Mouse (Mus musculus): ENCODE data around the gene Gm20604. TPM values are rescaled to one million over a fixed set of nuclear protein-coding genes. Genes with fewer than 3 reads are reported as not detected.

The Gm20604 gene
- total and polyA plus RNA-seq, 2 experiments from 2014 or later, result 11.2 to 12.1 TPM

- H3K4me1 ChIP-seq (ENCODE audit: control insufficient read depth, insufficient read depth), result peaks cover 13% of the 10 kb centered on the region
- no peak overlapping the region for H3K4me3 ChIP-seq (ENCODE audit: low read depth, low read length)
- peaks cover 7% of the 10 kb centered on the region; the same call in 1 of the 2 replicates for H3K36me3 ChIP-seq (replicated peaks; ENCODE audit: control insufficient read depth, insufficient read depth, low read length)
- H3K9me3 ChIP-seq (replicated peaks; ENCODE audit: control insufficient read depth, low read length), result no peaks in the 10 kb centered on the region
- WGBS, result 63% methylated on average over 7 of the region's 7 CpGs
- H3K4me2 ChIP-seq (ENCODE audit: low read depth, low read length), result no peak overlapping the region
- TF ChIP-seq CTCF (IDR thresholded peaks at IDR 0.05; ENCODE audit: low read depth) (no peak), EP300 (IDR thresholded peaks at IDR 0.05; ENCODE audit: low read depth) (no peak)
- no peaks in the 10 kb centered on the region for H3K27me3 ChIP-seq (ENCODE audit: control insufficient read depth, insufficient read depth, low read length)
- no peak for DNase-seq (ENCODE audit: low spot score)
- no peak overlapping the region for H3K9ac ChIP-seq (replicated peaks; ENCODE audit: low read depth, low read length)
- no peak overlapping the region for H3K27ac ChIP-seq (ENCODE audit: low read depth)
- no peak for ATAC-seq (ENCODE audit: insufficient read depth, low read depth)
These were observed 16.4 kb downstream of the Gm20604 start for GRCm38 (mm10) chr12:102742056-102742455.

GRCm38 (mm10) chr12:102740285-102740684 is 18.2 kb downstream of the Gm20604 start:
- no peak overlapping the region for H3K9ac ChIP-seq (replicated peaks; ENCODE audit: low read depth, low read length)
- TF ChIP-seq CTCF (IDR thresholded peaks at IDR 0.05; ENCODE audit: low read depth), result peak; percentile 54
- TF ChIP-seq EP300 (IDR thresholded peaks at IDR 0.05; ENCODE audit: low read depth), result no peak
- H3K4me2 ChIP-seq (ENCODE audit: low read depth, low read length), result no peak overlapping the region
- DNase-seq (ENCODE audit: low spot score) (peak; percentile 28), ATAC-seq (ENCODE audit: insufficient read depth, low read depth) (no peak)
- 61% methylated on average over 3 of the region's 3 CpGs for WGBS
- no peaks in the 10 kb centered on the region for H3K27me3 ChIP-seq (ENCODE audit: control insufficient read depth, insufficient read depth, low read length)
- H3K4me3 ChIP-seq (ENCODE audit: low read depth, low read length), result no peak overlapping the region
- H3K4me1 ChIP-seq (ENCODE audit: control insufficient read depth, insufficient read depth), result peaks cover 13% of the 10 kb centered on the region
- H3K9me3 ChIP-seq (replicated peaks; ENCODE audit: control insufficient read depth, low read length), result no peaks in the 10 kb centered on the region
- H3K27ac ChIP-seq (ENCODE audit: low read depth), result no peak overlapping the region
- no peaks in the 10 kb centered on the region for H3K36me3 ChIP-seq (replicated peaks; ENCODE audit: control insufficient read depth, insufficient read depth, low read length)

GRCm38 (mm10) chr12:102739096-102739495 is 19.4 kb downstream of the Gm20604 start:
- Histone ChIP-seq H3K27ac (ENCODE audit: low read depth) (no peak overlapping the region), H3K9ac (replicated peaks; ENCODE audit: low read depth, low read length) (no peak overlapping the region), H3K4me3 (ENCODE audit: low read depth, low read length) (no peak overlapping the region), H3K9me3 (replicated peaks; ENCODE audit: control insufficient read depth, low read length) (no peaks in the 10 kb centered on the region), H3K4me1 (ENCODE audit: control insufficient read depth, insufficient read depth) (peaks cover 7% of the 10 kb centered on the region), H3K4me2 (ENCODE audit: low read depth, low read length) (no peak overlapping the region), H3K36me3 (replicated peaks; ENCODE audit: control insufficient read depth, insufficient read depth, low read length) (no peaks in the 10 kb centered on the region), H3K27me3 (ENCODE audit: control insufficient read depth, insufficient read depth, low read length) (no peaks in the 10 kb centered on the region)
- no peak for DNase-seq (ENCODE audit: low spot score)
- 39% methylated on average over 5 of the region's 5 CpGs for WGBS
- TF ChIP-seq CTCF (IDR thresholded peaks at IDR 0.05; ENCODE audit: low read depth) (no peak), EP300 (IDR thresholded peaks at IDR 0.05; ENCODE audit: low read depth) (no peak)
- no peak for ATAC-seq (ENCODE audit: insufficient read depth, low read depth)

GRCm38 (mm10) chr12:102733381-102733780 is 25.1 kb downstream of the Gm20604 start:
- Histone ChIP-seq H3K9me3 (replicated peaks; ENCODE audit: control insufficient read depth, low read length) (no peaks in the 10 kb centered on the region), H3K27ac (ENCODE audit: low read depth) (no peak overlapping the region), H3K4me1 (ENCODE audit: control insufficient read depth, insufficient read depth) (peaks cover 7% of the 10 kb centered on the region; the same call in 1 of the 2 replicates), H3K36me3 (replicated peaks; ENCODE audit: control insufficient read depth, insufficient read depth, low read length) (no peaks in the 10 kb centered on the region), H3K4me2 (ENCODE audit: low read depth, low read length) (no peak overlapping the region), H3K9ac (replicated peaks; ENCODE audit: low read depth, low read length) (no peak overlapping the region), H3K4me3 (ENCODE audit: low read depth, low read length) (no peak overlapping the region), H3K27me3 (ENCODE audit: control insufficient read depth, insufficient read depth, low read length) (no peaks in the 10 kb centered on the region)
- ATAC-seq (ENCODE audit: insufficient read depth, low read depth) (no peak), DNase-seq (ENCODE audit: low spot score) (peak; percentile 41)
- peak; percentile 62 for TF ChIP-seq CTCF (IDR thresholded peaks at IDR 0.05; ENCODE audit: low read depth)
- TF ChIP-seq EP300 (IDR thresholded peaks at IDR 0.05; ENCODE audit: low read depth), result no peak
- WGBS, result 4% methylated on average over 5 of the region's 5 CpGs

GRCm38 (mm10) chr12:102730798-102731619 is 27.5 kb downstream of the Gm20604 start:
- H3K4me2 ChIP-seq (ENCODE audit: low read depth, low read length), result peak overlapping the region; percentile 35; the same call in 1 of the 2 replicates
- no peak overlapping the region for H3K27ac ChIP-seq (ENCODE audit: low read depth)
- H3K9ac ChIP-seq (replicated peaks; ENCODE audit: low read depth, low read length), result no peak overlapping the region
- ATAC-seq (ENCODE audit: insufficient read depth, low read depth) (no peak), DNase-seq (ENCODE audit: low spot score) (no peak)
- 39% methylated on average over 16 of the region's 16 CpGs for WGBS
- no peak for TF ChIP-seq EP300 (IDR thresholded peaks at IDR 0.05; ENCODE audit: low read depth)
- no peak for TF ChIP-seq CTCF (IDR thresholded peaks at IDR 0.05; ENCODE audit: low read depth)
- no peaks in the 10 kb centered on the region for H3K9me3 ChIP-seq (replicated peaks; ENCODE audit: control insufficient read depth, low read length)
- H3K4me3 ChIP-seq (ENCODE audit: low read depth, low read length), result no peak overlapping the region
- H3K4me1 ChIP-seq (ENCODE audit: control insufficient read depth, insufficient read depth), result peaks cover 7% of the 10 kb centered on the region; the same call in 1 of the 2 replicates
- no peaks in the 10 kb centered on the region for H3K36me3 ChIP-seq (replicated peaks; ENCODE audit: control insufficient read depth, insufficient read depth, low read length)
- H3K27me3 ChIP-seq (ENCODE audit: control insufficient read depth, insufficient read depth, low read length), result no peaks in the 10 kb centered on the region
